Mouse (Mus musculus): ENCODE measurements at regions not wholly inside any gene's neighbourhood (a gene's known extent, or its start where the extent isn't known, plus 50 kb on each side); places are given as distances from the start of the nearest gene placed in this dataset.

DNA sequence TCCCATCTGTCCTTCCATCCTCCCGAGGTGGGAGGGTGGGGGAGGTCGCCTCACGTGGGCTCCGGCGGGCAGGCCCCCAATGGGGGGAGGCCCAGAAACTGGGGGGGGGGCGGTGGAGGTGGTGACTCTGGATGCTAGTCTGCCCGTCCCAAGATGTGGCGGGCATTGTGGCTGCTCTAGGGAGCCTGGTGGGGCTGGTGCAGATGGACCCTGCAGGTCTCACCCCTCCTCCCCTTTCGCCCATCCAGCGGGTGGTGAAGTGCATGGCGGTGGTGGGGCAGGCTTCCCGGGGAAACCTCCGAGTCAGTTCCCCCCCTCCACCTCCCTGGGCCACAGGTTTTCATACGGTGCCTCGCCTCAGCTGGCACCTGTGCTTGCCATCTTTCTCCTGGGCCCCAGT lies 88.6 kb downstream of the Inhba start:
- peak; percentile 3 for DNase-seq (ENCODE audit: low read depth, low spot score)

DNA sequence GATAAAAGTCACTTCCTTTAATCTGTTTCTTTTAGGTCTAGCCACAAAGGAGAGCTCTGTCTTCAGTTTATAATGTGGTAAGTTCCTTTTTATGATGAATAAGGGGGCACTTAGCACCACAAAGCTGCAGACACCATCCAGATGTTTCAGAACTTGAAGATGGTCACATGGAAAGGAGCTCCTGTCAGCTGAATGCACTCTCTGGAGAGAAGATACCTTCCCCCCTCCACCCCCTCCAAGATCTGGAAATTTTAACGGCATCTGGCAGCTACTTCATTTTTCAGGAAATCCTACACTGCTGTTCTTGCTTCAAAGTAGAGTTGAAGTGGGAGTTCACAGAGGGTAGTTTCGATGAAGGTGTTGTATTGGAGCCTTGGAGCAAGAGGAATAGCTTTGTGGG lies 103.2 kb downstream of the Inhba start:
- DNase-seq (ENCODE audit: low read depth, low spot score), result no peak

DNA sequence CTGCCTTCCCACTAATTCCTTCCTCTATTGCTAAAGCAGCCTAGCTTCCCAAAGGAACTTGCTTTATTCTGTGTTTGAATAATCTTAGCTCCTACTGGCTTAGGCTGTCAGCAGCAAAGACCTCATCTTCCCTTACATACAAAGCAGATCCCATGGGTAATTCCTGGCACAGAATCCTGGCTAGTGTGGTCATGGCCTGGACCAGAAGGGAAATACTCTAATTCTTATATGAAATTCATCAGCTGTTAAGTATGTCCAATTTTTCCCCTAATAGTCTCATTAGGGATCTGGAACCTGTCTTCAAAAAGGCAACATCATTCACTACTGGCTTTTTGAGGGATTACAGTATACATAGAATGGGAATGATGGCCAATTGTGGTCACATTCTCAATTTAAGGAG lies 135.0 kb downstream of the Inhba start:
- no peak for DNase-seq (ENCODE audit: low read depth, low spot score)

DNA sequence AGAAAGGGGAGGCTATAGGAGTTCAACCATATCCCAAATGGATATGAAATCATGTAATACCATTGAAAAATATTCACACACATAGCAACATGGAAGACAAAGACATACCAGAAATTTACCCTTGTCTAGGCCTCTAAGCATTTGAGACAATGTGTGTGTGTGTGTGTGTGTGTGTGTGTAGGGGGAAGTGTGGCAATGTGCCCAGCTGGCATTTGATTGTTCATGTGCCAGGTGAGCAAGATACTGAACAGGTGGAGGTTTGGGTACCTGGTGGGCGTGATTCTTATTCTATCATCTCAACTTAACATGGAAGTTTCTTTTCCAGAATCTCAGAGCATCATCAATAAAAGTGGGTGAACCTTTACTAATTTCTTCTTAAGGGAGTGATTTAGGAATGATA lies 143.3 kb downstream of the Inhba start:
- no peak for DNase-seq (ENCODE audit: low read depth, low spot score)

DNA sequence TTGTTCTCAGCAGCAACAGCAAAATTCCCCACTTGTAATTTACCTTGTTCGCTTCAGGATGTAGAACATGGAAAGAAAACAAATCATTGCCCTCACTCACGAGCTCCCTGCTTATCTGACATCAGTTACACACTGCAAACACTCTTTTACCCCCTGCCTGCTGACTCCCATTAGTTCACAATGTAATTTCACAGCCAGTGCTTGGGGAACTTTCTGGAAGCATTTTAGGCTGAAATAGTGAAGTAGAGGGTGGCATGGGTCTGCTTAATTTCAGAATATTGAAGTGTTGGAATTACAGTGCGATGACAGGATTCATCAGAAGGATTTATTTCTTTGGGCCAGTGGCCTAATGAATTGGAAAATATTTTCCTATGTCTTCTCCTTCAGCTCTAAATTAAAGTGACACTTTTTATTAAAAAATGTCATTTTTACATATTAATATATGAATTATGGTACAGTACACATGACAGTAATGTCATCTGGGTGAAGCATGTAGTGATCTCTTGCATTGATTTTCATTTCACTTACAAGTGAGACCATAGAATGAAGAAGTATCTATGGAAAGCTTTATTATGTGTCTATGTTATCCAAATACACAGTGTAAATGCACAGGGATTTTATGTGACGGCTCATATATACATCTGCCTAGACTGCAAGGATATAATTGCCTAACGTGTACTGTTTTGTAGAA lies 153.7 kb downstream of the Inhba start:
- no peak for DNase-seq (ENCODE audit: low read depth, low spot score)

DNA sequence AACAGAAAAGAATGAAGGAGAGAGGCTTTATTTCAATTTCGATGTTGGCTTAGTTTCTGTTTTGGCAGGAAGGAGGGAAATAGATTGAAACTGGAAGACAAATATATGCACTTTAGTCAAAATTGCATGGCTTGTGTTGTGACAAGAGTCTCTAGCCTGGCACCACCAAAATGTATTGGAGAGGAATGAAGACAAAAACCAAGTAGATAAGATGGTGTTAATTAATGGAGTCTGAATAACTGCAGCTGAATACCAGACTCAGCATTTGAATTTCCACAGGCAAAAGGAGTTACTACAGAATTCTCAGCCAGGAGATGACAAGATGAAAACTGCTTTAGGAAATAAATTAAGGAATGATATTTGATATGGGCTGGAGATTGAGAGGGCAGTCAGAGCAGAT lies 185.0 kb downstream of the Inhba start:
- no peak for DNase-seq (ENCODE audit: low read depth, low spot score)

DNA sequence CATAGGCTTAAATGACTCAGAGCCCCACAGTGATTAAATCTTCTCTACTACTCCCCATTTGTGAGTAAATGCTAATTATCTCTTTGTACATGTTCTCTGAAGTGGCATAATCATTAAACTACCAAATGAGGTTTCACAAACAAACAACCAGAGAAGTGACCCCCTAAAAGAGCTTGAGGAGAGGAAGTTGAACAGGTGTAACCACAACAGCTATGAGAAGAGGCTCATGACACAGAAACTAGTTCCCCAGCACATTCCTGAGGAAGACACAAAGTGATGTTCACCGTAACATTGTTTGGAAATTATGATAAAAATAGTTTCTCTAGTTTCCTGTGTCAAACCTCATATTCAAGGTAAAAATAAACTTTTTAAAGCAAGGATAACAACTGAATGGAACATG lies 188.4 kb downstream of the Inhba start:
- DNase-seq (ENCODE audit: low read depth, low spot score), result no peak

DNA sequence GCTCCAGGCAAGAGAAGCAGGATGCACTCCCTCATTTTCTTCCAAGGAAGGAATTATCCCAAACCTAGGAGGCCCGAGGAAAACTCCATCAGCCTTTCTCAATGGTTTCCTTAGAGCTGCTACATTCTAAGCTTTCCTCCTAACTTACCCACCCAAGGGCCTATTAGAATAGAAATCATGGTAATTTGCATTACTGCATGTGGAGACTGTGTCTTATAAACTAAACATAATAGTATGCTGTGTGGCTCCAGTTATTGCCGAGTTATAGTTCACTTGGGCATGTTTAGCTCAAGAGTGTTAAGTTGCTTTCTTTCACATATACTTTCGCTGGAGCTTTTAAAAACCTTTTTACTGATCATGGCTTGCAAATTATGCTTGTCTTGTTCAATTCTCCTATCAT lies 191.5 kb downstream of the Inhba start:
- no peak for DNase-seq (ENCODE audit: low read depth, low spot score)

DNA sequence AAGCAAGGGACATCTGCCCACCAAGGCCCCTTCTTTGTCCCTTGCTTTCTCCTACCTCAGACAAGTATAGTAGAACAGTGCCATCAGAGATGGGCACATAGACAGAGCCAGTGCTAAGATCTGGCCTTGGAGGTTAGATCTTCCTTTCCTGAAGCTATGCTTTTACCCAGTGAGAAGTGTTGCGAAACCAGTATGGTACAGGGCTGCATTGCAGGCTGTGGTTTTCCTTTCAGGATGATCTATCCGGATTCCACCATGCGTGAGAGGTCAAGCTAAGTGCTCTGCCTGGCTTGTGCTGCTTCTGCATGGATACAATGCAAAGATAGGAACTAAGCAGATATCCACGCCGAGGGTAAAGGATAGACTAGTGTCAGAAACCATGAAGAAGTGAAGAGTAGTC lies 192.4 kb downstream of the Inhba start:
- no peak for DNase-seq (ENCODE audit: low read depth, low spot score)

DNA sequence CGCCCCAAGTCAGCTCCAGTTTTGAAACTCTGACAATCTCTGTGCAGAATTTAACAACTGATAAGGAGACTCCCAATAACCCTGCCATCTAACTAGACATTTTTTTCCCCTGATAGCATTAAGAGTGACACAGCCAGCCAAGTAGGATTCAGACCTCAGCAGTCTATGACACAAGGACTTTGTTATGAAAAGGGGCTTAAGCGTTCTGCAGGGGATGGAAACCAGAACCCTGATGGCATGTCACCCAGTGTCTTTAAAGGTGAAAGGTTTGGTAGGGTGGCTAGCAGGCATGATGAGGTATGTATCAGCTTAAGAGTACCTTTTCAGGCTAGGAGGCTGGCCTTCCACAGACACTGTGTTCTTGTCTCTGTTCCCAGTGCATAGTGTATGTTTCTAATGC lies 199.8 kb downstream of the Inhba start:
- DNase-seq (ENCODE audit: low read depth, low spot score), result no peak

DNA sequence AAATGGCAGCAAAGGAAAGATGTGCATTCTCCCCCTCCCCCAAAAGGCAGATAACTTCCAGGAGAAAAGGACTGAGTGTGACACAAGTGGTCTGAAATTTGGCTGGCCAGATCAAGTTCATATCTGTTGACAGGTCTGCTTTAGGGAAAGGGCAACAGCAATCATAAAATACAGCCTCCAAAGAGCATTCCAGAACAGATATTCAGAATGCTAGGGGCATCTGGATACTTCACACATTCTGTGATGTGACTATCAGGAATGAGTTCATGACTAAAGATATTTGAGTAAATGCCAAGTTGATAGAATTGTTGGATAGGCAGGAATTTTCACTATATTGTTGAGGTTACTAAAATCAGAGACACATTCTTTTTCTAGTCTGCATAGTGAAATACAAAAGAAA lies 208.2 kb downstream of the Inhba start:
- DNase-seq (ENCODE audit: low read depth, low spot score), result no peak

DNA sequence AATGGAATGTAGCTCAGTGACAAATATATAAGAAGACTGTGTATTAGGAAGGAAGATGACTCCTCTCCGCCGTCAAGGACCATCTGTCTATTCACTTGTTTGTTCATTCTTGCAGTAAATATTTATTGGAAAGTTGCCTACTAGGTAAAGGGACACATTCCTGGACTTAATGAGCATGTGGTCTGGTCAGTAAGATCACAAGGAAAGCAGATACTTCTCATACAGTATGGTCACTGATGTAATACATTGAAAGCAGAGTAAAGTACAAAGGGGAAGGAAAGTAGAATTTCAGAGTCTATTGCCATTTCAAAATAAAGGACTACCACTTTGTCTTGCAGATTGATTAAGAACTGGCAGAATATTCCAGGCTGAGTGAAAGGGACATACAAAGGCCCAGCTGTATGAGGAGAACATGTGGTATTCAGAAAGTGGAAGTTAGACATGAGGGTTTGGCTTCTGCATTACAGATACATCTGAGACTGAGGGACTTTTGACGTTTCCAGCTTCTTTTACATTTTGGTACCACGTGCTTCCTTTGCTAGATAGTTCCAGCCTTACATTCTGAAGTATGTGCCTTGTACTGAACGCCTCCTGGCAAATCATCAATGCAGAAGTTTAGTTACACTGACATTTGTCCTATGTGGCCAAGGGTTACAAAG lies 211.4 kb downstream of the Inhba start:
- no peak for DNase-seq (ENCODE audit: low read depth, low spot score)

DNA sequence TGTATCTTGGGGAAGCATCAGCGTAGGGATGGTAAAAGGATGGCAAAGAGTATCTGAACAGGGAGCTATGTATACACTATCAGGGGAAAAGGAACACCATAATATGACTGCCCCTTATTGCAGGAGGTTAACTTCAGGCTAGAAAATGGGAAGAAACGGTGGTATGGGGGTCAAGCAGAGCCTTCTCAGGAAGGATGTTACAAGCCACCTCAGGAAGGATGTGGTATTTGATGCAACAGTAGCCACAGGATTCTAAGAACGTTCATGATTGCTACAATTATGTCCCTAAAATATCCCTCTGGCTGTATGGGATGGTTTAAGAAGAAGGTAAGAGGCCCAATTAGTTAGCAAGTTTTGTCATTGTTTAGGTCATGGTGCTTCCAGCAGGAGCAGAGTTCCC lies 249.5 kb downstream of the Inhba start:
- no peak for DNase-seq (ENCODE audit: low read depth, low spot score)

DNA sequence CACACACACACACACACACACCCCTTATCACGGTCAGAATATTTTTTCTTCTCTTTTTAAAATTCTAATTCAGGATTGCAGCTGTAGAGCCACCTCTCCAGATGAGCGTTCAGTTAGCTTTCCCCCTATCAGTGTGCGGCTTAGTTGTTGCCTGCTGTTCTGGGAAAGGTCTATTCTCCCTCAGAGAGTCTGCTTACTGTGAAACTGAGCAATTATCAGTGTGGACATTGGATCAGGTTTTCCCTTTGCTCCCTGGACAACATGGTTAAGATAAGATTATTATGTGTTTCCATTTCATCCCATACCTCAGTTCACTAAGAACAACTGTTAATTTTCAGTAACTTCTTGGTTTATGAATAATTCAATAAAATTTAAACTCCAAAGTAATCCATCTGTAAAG lies 268.3 kb downstream of the Inhba start:
- DNase-seq (ENCODE audit: low read depth, low spot score), result no peak

DNA sequence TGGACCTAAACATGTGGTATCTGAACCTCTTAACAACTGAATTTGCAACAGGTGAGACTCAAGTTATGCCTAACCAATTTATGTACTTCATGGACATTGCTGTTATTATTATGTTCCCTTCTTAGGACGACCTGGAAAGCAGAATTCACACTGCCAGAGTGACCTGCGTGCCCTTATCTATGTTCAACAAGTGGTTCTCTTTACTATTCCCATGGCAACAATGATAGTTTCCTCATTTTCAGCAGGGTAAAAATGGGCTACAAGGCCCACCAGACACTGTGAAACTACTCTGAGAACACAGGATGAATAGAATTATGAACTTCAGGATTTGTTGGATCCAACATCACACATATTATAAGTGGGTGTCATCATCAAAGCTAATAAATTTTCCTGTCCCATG lies 269.1 kb downstream of the Inhba start:
- no peak for DNase-seq (ENCODE audit: low read depth, low spot score)

DNA sequence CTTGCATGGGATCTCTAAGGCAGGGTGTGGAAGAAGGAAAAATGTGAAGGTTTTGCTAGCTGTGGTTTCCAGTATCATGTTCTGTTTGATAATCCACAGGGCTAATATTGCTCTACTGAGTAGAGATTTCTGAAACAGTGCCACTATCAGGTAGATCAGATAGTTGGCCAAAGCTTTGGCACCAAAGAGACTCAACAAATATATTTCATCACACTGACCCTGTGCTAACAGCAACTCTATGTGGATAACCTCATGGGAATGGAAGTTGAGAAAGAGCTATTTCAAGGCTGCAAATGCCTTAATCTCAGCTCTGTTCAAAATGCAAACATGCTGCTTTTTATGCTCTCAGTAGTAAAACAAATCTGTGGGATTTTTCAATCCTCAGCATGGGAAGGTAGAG lies 270.1 kb downstream of the Inhba start:
- DNase-seq (ENCODE audit: low read depth, low spot score), result no peak

DNA sequence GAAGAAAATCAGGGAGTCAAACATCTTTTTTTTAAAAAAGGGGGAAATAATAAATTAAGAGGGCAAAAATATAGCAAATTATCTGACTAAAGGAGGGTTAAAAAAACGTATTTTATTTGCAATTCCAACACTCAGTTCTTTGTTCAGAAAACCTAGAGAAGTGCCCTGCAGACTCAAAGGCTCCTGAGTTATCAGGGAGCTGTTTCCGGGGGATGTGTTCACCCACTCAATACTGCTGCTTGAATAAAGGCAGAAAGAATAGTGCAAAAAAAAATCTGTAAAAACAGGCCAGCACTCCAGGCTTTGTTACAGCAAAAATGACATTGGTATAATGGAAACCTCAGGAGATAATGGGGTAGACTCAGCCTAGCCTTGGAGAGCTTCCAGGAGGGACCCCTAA lies 270.6 kb downstream of the Inhba start:
- no peak for DNase-seq (ENCODE audit: low read depth, low spot score)

DNA sequence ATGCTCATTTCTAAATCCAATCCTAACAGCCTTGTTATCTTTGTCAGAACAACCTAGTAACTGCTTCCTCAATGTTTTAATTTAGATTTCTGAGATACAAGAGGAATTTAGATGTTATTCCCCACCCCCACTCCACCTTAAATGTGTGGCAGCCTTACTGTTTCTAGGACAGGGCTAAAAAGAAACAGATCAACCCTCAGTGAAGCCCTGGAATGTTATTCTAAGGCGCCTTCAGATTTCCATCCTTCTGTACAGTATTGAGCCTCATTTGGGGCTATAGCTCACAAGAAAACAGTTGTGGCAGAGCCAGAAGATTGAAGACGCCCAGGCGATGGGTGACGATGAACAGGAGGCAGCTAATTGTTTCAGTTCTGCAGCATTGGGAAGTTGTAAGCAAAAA lies 271.7 kb downstream of the Inhba start:
- no peak for DNase-seq (ENCODE audit: low read depth, low spot score)

DNA sequence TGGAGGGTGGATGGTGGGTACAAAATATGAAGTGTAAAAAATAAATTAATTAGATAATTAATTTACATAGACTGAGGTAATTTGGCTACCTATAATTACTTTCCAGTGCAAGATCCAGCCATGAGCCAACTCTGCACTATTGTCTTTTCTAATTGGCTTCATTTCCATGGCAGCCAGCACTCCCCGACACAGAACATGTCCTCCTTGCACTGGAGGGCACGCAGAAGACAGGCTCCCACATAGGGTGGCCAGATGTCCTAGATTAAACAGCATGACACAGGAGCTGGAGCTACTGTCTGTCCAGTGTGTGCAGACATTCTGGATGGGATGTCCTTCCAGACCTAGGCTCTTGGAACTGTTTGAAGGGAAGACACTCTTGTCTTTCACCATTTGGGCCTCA lies 278.0 kb downstream of the Inhba start:
- no peak for DNase-seq (ENCODE audit: low read depth, low spot score)

DNA sequence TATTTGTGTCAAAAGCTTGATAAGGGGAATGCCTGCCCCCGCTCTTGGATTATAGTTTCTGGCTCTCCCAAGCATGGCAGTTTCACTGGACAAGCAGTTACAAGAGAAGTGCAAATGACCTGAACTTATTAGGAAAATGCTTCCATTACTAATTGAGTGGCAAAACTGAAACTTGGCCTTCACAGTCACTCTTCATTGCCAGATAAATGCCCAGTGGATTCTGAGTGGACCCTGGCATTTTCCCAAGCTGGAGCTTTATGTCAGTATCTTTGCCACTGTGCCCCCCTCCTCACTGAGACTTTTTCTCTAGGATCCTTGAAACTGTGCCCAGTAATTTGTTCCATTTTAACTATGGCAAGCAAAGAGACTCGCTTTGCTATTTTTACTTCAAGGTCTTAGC lies 279.1 kb downstream of the Inhba start:
- no peak for DNase-seq (ENCODE audit: low read depth, low spot score)

DNA sequence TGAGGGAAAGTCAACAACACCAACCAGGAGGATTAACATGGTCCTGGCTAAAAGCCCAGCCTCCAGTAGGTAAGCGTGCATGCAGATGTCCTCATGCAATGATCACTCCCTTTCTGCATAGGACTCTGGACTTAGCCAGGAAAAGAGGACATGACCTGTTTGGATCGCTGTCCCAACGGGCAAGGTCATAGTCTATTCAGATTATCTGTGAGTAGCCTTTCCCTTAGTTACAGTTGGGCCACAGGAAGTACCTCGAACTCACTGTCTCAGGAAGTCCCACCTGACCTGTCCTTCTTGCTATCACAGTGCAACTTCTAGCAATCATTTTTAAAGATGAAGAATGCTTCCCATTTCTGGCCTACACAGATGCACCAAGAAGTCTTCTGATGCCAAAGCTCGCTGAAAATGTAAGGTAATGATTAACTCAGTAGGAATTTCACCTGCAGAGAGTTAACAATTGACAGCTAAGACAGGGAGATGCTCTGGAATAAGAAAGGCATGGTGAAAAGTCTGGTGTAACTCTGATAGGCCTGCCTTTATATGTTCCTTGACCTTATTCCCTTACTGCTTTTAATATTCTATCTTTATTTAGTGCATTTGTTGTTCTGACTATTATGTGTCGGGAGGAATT lies 280.1 kb downstream of the Inhba start:
- DNase-seq (ENCODE audit: low read depth, low spot score), result no peak

DNA sequence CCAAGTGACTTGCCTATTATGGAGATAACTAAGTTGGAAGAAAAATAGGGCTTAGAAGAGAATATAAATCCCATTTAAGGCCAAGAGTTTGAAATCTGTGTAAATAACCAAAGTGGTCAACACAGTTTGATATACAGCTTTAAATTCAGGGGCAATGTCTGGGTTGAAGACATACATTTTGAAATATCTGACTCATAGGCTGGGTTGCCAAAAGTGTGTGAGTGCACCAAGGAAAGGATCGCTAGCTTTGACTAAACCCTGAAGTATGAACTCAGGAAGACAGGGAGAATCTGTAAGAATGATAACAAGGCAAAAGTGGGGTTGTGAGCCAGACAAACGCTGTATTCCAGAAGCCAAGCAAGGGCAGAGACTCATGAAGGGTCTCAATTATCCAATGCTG lies 288.1 kb downstream of the Inhba start:
- DNase-seq (ENCODE audit: low read depth, low spot score), result no peak

DNA sequence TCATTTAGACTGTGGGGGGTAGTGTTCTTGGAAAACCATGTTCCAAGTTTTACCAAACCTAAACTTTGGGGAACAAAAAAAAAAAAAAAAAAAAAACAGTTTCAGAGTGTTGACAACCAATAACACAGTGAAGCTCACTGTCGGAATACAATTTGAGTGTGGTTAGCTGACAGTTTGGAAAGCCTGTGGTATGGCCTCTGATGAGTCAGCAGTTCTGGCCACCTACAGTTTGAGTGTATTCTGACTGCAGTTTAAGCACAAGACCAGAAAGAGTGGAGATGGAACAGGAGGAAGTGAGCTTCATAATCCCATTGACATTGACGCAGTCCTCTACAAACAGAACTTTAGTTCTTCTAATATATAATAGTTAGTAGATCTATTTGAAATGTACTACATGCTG lies 303.0 kb downstream of the Inhba start:
- no peak for DNase-seq (ENCODE audit: low read depth, low spot score)

Measured in ES-CJ7 (cell line).